Mouse (Mus musculus) thymus, adult 2 months (tissue): ENCODE results near the gene B3gnt3.

Source experiments
- CTCF ChIP-seq: fragments of 200-500 bp; IDR thresholded peaks from 2 replicates; pipeline ENCODE4 v1.5.1; 2012; ENCODE audit warnings: mild to moderate bottlenecking, control low read depth, low read length, moderate library complexity, borderline replicate concordance; ENCODE audit not compliant: control insufficient read depth, poor library complexity, insufficient read depth; ENCODE audit errors: extremely low read depth
- POLR2A ChIP-seq: fragments of 200-500 bp; IDR thresholded peaks from 2 replicates; pipeline ENCODE4 v1.6.1; 2012; ENCODE audit warnings: mild to moderate bottlenecking, low read length, control low read depth, moderate library complexity; ENCODE audit not compliant: control insufficient read depth, poor library complexity, insufficient read depth; ENCODE audit errors: extremely low read depth

GRCm38 (mm10) chr8:71717096-71717495 lies 15.5 kb upstream of the B3gnt3 start:
- TF ChIP-seq CTCF, result no peak
- no peak for TF ChIP-seq POLR2A
